In genomic region chr17:24692385-24692784, GRCm38 (mm10) we compare ENCODE assay signal across 20 mouse cellular contexts. TPM values are rescaled to one million over a fixed set of nuclear protein-coding genes. Genes with fewer than 3 reads are reported as not detected.
A peak's percentile ranks its signal among the peaks of the same experiment; 100 is the strongest.
DNase-seq lines count a peak whose midpoint lies in the region; TF ChIP-seq lines count a peak whose summit lies in the region.
"Had no signal": no experiment of that assay in that cellular context is flagged by ENCODE, and none has a peak within 500 bp of the region (broad histone marks: within the 10 kb centered on the region; RNA-seq: fewer than 3 reads in every experiment).

No protein-coding gene starts in this region.

- no peak for TF ChIP-seq POLR2A in CH12.LX (IDR thresholded peaks at IDR 0.05; ENCODE audit: low read depth, low read length)
- no peak for TF ChIP-seq POLR2A in MEL (IDR thresholded peaks at IDR 0.05; ENCODE audit: control insufficient read depth in 1 of 2, insufficient read depth in 1 of 2, low read depth in 1 of 2, low read length in 2 of 2, poor library complexity in 1 of 2)
- TF ChIP-seq POLR2A in embryonic fibroblast, embryonic 13.5 days (IDR thresholded peaks at IDR 0.05; ENCODE audit: low read depth, low read length), result 0 out of 2 replicates have a peak, but pooled peaks have one; percentile 11
- no peak for TF ChIP-seq POLR2A in heart, adult 2 months (IDR thresholded peaks at IDR 0.05; ENCODE audit: insufficient read depth, low read depth, low read length)

- H3K9ac ChIP-seq in CH12.LX (ENCODE audit: insufficient read depth, low read depth), result no peak overlapping the region
- no peak overlapping the region for H3K9ac ChIP-seq in MEL (ENCODE audit: control insufficient read depth, low read depth, low read length, poor library complexity, severe bottlenecking)
- H3K9ac ChIP-seq in heart, adult 2 months (ENCODE audit: low read depth, low read length), result no peak overlapping the region
- H3K9ac ChIP-seq: hindbrain, embryonic 14.5 days had no signal

- H3K27me3 ChIP-seq in CH12.LX (replicated peaks) (peaks cover 27% of the 10 kb centered on the region), MEL (ENCODE audit: control insufficient read depth in 1 of 2, insufficient read depth in 2 of 2, low read length in 2 of 2) (no peaks in the 10 kb centered on the region)
- peaks cover 4% of the 10 kb centered on the region for H3K27me3 ChIP-seq in heart, adult 2 months (ENCODE audit: control insufficient read depth, insufficient read depth, low read length)

- TF ChIP-seq RAD21 in CH12.LX (IDR thresholded peaks at IDR 0.05; ENCODE audit: low read depth, low read length) (no peak), MEL (IDR thresholded peaks at IDR 0.05; ENCODE audit: low read depth, low read length) (no peak)

- TF ChIP-seq EP300 in CH12.LX (IDR thresholded peaks at IDR 0.05; ENCODE audit: low read length), result no peak
- TF ChIP-seq EP300 in MEL (IDR thresholded peaks at IDR 0.05; ENCODE audit: low read depth in 1 of 2, low read length in 2 of 2), result no peak
- TF ChIP-seq EP300 in heart, adult 2 months (IDR thresholded peaks at IDR 0.05; ENCODE audit: insufficient read depth, low read depth, low read length), result no peak

- H3K4me1 ChIP-seq in CH12.LX (ENCODE audit: control insufficient read depth in 1 of 2, insufficient read depth in 2 of 2), result peaks cover 11 to 38% of the 10 kb centered on the region in 2 experiments
- H3K4me1 ChIP-seq in MEL (ENCODE audit: control insufficient read depth in 1 of 2, insufficient read depth in 2 of 2, low read length in 2 of 2), result peaks cover 2 to 13% of the 10 kb centered on the region in 2 experiments; a peak in 2 of 4 replicates
- no peaks in the 10 kb centered on the region for H3K4me1 ChIP-seq in embryonic fibroblast, embryonic 13.5 days (ENCODE audit: control insufficient read depth, insufficient read depth, low read length)
- no peaks in the 10 kb centered on the region; the same call in 1 of the 2 replicates for H3K4me1 ChIP-seq in heart, adult 2 months (ENCODE audit: control insufficient read depth, insufficient read depth, low read length)

- TF ChIP-seq CTCF in CH12.LX (conservative IDR thresholded peaks at IDR 0.05 in 1 of 2, IDR thresholded peaks at IDR 0.05 in 1 of 2; ENCODE audit: low read depth in 2 of 2, low read length in 2 of 2) (no peak), MEL (IDR thresholded peaks at IDR 0.05 in 2 of 3, conservative IDR thresholded peaks at IDR 0.05 in 1 of 3; ENCODE audit: control insufficient read depth in 1 of 3, insufficient read depth in 1 of 3, low read depth in 2 of 3, low read length in 3 of 3, poor library complexity in 1 of 3, severe bottlenecking in 1 of 3) (no peak)
- no peak for TF ChIP-seq CTCF in embryonic fibroblast, embryonic 13.5 days (IDR thresholded peaks at IDR 0.05; ENCODE audit: borderline replicate concordance, insufficient read depth, low read length)
- no peak for TF ChIP-seq CTCF in left cerebral cortex, adult 2 months (IDR thresholded peaks at IDR 0.05)
- TF ChIP-seq CTCF in heart, adult 2 months (IDR thresholded peaks at IDR 0.05), result no peak

- 64% methylated on average over 5 of the region's 5 CpGs for WGBS in heart, adult 2 months

- peak; percentile 87 for DNase-seq in heart, adult 11 months
- no peak for DNase-seq in heart, postnatal 4 days
- DNase-seq in CH12.LX (ENCODE audit: extremely low read depth), result peak; percentile 38
- peak; percentile 54 for DNase-seq in MEL (ENCODE audit: low read depth, low spot score)
- DNase-seq in left cerebral cortex, adult 2 months (ENCODE audit: extremely low spot score in 1 of 2, low spot score in 2 of 2), result no peak
- DNase-seq in heart, adult 2 months, result no peak
- DNase-seq: adrenal gland, adult 2 months; cerebellum, adult 11-12 months; cerebellum, adult 9-10 months; cerebellum, postnatal 25 days; gastrocnemius, postnatal 14 days; heart, postnatal 14 days; kidney, adult 2 months had no signal

- H3K4me2 ChIP-seq in CH12.LX (ENCODE audit: insufficient read depth, low read depth, poor library complexity, severe bottlenecking), result no peak overlapping the region
- H3K4me2 ChIP-seq: hindbrain, embryonic 14.5 days had no signal

- H3K9me3 ChIP-seq in CH12.LX (replicated peaks; ENCODE audit: low read length), result no peaks in the 10 kb centered on the region
- no peaks in the 10 kb centered on the region for H3K9me3 ChIP-seq in MEL (replicated peaks; ENCODE audit: insufficient read depth, low read length)
- H3K9me3 ChIP-seq: forebrain, embryonic 10.5 days; G1E; heart, embryonic 10.5 days; hindbrain, embryonic 10.5 days had no signal

- dilution Hi-C loops in CH12.LX (cut with MboI; ENCODE audit: extremely low pct_ligation_motif_present, extremely low pct_unique_long_range_greater_than_20kb, low sequenced_read_pairs), result no loop called here

- in situ Hi-C loops in CH12.LX (cut with MboI; ENCODE audit: low pct_ligation_motif_present, low pct_unique_long_range_greater_than_20kb, low sequenced_read_pairs), result no loop called here

- intact Hi-C loops in left cerebral cortex, adult 2 months (cut with DNase I), result no loop called here
- intact Hi-C loops in heart, adult 2 months (cut with DNase I), result no loop called here

- H3K4me3 ChIP-seq in CH12.LX (replicated peaks in 1 of 3; ENCODE audit: low read depth in 2 of 3, low read length in 2 of 3, poor library complexity in 1 of 3), result no peak overlapping the region
- H3K4me3 ChIP-seq in MEL (ENCODE audit: control insufficient read depth in 1 of 2, insufficient read depth in 1 of 2, low read depth in 2 of 2, low read length in 2 of 2), result no peak overlapping the region
- H3K4me3 ChIP-seq in embryonic fibroblast, embryonic 13.5 days (ENCODE audit: insufficient read depth, low read length), result no peak overlapping the region
- H3K4me3 ChIP-seq in left cerebral cortex, adult 2 months, result no peak overlapping the region
- H3K4me3 ChIP-seq in heart, adult 2 months, result no peak overlapping the region
- H3K4me3 ChIP-seq: erythroblast, embryonic 14.5 days; forebrain, embryonic 10.5 days; heart, embryonic 10.5 days; hindbrain, embryonic 10.5 days had no signal

- no peaks in the 10 kb centered on the region for H3K79me2 ChIP-seq in CH12.LX (replicated peaks; ENCODE audit: control insufficient read depth, extremely low read depth, insufficient read depth, poor library complexity, severe bottlenecking)
- H3K79me2 ChIP-seq in MEL (ENCODE audit: control insufficient read depth, insufficient read depth, low read length, poor library complexity), result peaks cover 8% of the 10 kb centered on the region
- no peaks in the 10 kb centered on the region for H3K79me2 ChIP-seq in heart, adult 2 months (replicated peaks; ENCODE audit: control insufficient read depth, insufficient read depth, low read length)

- peaks cover 8 to 19% of the 10 kb centered on the region in 2 experiments for H3K36me3 ChIP-seq in CH12.LX (replicated peaks in 1 of 2; ENCODE audit: control insufficient read depth in 1 of 2, insufficient read depth in 1 of 2, low read length in 1 of 2)
- H3K36me3 ChIP-seq in MEL (ENCODE audit: control insufficient read depth in 1 of 2, insufficient read depth in 2 of 2, low read length in 2 of 2), result peaks cover 0 to 2% of the 10 kb centered on the region in 2 experiments; a peak in 1 of 4 replicates
- no peaks in the 10 kb centered on the region for H3K36me3 ChIP-seq in heart, adult 2 months (ENCODE audit: control insufficient read depth, insufficient read depth, low read length)

- H3K27ac ChIP-seq in CH12.LX (ENCODE audit: insufficient read depth, low read depth), result no peak overlapping the region
- H3K27ac ChIP-seq in MEL (ENCODE audit: control insufficient read depth, low read depth, low read length), result no peak overlapping the region
- no peak overlapping the region for H3K27ac ChIP-seq in embryonic fibroblast, embryonic 13.5 days (ENCODE audit: insufficient read depth, low read length)
- H3K27ac ChIP-seq in left cerebral cortex, adult 2 months, result no peak overlapping the region
- H3K27ac ChIP-seq in heart, adult 2 months, result no peak overlapping the region
- H3K27ac ChIP-seq: forebrain, embryonic 10.5 days; heart, embryonic 10.5 days; hindbrain, embryonic 10.5 days; hindbrain, embryonic 14.5 days had no signal

RNA-seq across cellular contexts. Expression of gene Syngr3, which starts 2.6 kb away (rescaled TPM):
- under 1 TPM; 0.14 to 0.27 TPM for total RNA-seq in heart, postnatal 4 days (2021)
- total RNA-seq in CH12.LX (2012; rRNA removed) (2.2 and 3.9 TPM in 2 replicates), CH12.LX (2014; rRNA removed) (0.23 and 0.32 TPM in 2 replicates), MEL (2012; rRNA removed) (0.15 TPM in 1 of 2 replicates, not detected in the other)
- polyA plus RNA-seq in CH12.LX (2012; ENCODE audit: insufficient read length, low read depth) (0.33 and 0.35 TPM in 2 replicates), MEL (2012; ENCODE audit: insufficient read depth in 1 of 2, insufficient read length in 2 of 2, low read depth in 1 of 2, low replicate concordance in 2 of 2, missing spikeins in 1 of 2) (under 1 TPM in 1 of 2 experiments, not detected in 1; 0.68 TPM)
- 0.99 and 1.1 TPM in 2 replicates for polyA plus RNA-seq in embryonic fibroblast, embryonic 13.5 days (2011; ENCODE audit: insufficient read length, low read depth, missing spikeins)
- total RNA-seq in left cerebral cortex, adult 2 months (2021), result 100 to 1,000 TPM; 177 to 188 TPM
- total RNA-seq in heart, adult 2 months (2021), result under 1 TPM; 0.16 to 0.30 TPM
- 0.43 and 1.00 TPM in 2 replicates for polyA plus RNA-seq in heart, adult 2 months (2012; rRNA removed)
- total RNA-seq: G1E; gastrocnemius, postnatal 14 days had no signal
- polyA plus RNA-seq: erythroblast, embryonic 14.5 days had no signal

RNA-seq across cellular contexts. Expression of gene Gfer, which starts 3.6 kb away (rescaled TPM):
- total RNA-seq in heart, postnatal 4 days (2021), result 10 to 100 TPM; 23.3 to 25.6 TPM
- total RNA-seq in CH12.LX (2012; rRNA removed) (102 and 105 TPM in 2 replicates), CH12.LX (2014; rRNA removed) (67.6 and 69.1 TPM in 2 replicates), MEL (2012; rRNA removed) (78.6 and 86.8 TPM in 2 replicates)
- polyA plus RNA-seq in CH12.LX (2012; ENCODE audit: insufficient read length, low read depth) (94.8 and 100.0 TPM in 2 replicates), MEL (2012; ENCODE audit: insufficient read depth in 1 of 2, insufficient read length in 2 of 2, low read depth in 1 of 2, low replicate concordance in 2 of 2, missing spikeins in 1 of 2) (10 to 100 TPM in 1 of 2 experiments, not detected in 1; 83.0 TPM)
- polyA plus RNA-seq in embryonic fibroblast, embryonic 13.5 days (2011; ENCODE audit: insufficient read length, low read depth, missing spikeins), result 26.8 and 34.7 TPM in 2 replicates
- total RNA-seq in left cerebral cortex, adult 2 months (2021), result 10 to 100 TPM; 20.0 to 23.2 TPM
- 10 to 100 TPM; 20.3 to 21.5 TPM for total RNA-seq in heart, adult 2 months (2021)
- polyA plus RNA-seq in heart, adult 2 months (2012; rRNA removed), result 14.0 and 14.6 TPM in 2 replicates

RNA-seq across cellular contexts. Expression of gene Noxo1, which starts 3.6 kb away (rescaled TPM):
- 1 to 10 TPM; 1.9 to 2.1 TPM for total RNA-seq in heart, postnatal 4 days (2021)
- 0.80 and 0.89 TPM in 2 replicates for total RNA-seq in CH12.LX (2012; rRNA removed)
- total RNA-seq in CH12.LX (2014; rRNA removed), result 0.47 and 0.54 TPM in 2 replicates
- polyA plus RNA-seq in CH12.LX (2012; ENCODE audit: insufficient read length, low read depth), result 0.95 and 2.5 TPM in 2 replicates
- 0.39 and 0.62 TPM in 2 replicates for total RNA-seq in MEL (2012; rRNA removed)
- polyA plus RNA-seq in MEL (2012; ENCODE audit: insufficient read depth in 1 of 2, insufficient read length in 2 of 2, low read depth in 1 of 2, low replicate concordance in 2 of 2, missing spikeins in 1 of 2), result 1 to 10 TPM in 1 of 2 experiments, not detected in 1; 2.4 TPM
- 1.2 and 2.4 TPM in 2 replicates for polyA plus RNA-seq in embryonic fibroblast, embryonic 13.5 days (2011; ENCODE audit: insufficient read length, low read depth, missing spikeins)
- total RNA-seq in left cerebral cortex, adult 2 months (2021), result 1 to 10 TPM; 3.2 to 3.9 TPM
- 1 to 10 TPM in 1 of 2 experiments, under 1 TPM in 1; 0.65 to 1.0 TPM for total RNA-seq in heart, adult 2 months (2021)
- polyA plus RNA-seq in heart, adult 2 months (2012; rRNA removed), result 2.4 and 4.5 TPM in 2 replicates

RNA-seq across cellular contexts. Expression of gene Tbl3, which starts 15.1 kb away (rescaled TPM):
- 10 to 100 TPM; 25.2 to 29.2 TPM for total RNA-seq in heart, postnatal 4 days (2021)
- total RNA-seq in CH12.LX (2012; rRNA removed) (98.0 and 122 TPM in 2 replicates), CH12.LX (2014; rRNA removed) (99.7 and 105 TPM in 2 replicates), MEL (2012; rRNA removed) (102 and 103 TPM in 2 replicates)
- polyA plus RNA-seq in CH12.LX (2012; ENCODE audit: insufficient read length, low read depth) (101 and 104 TPM in 2 replicates), MEL (2012; ENCODE audit: insufficient read depth in 1 of 2, insufficient read length in 2 of 2, low read depth in 1 of 2, low replicate concordance in 2 of 2, missing spikeins in 1 of 2) (100 to 1,000 TPM in 1 of 2 experiments, not detected in 1; 111 TPM)
- 24.8 and 27.5 TPM in 2 replicates for polyA plus RNA-seq in embryonic fibroblast, embryonic 13.5 days (2011; ENCODE audit: insufficient read length, low read depth, missing spikeins)
- 10 to 100 TPM; 24.7 to 26.4 TPM for total RNA-seq in left cerebral cortex, adult 2 months (2021)
- total RNA-seq in heart, adult 2 months (2021), result 10 to 100 TPM; 17.4 to 19.4 TPM
- 34.2 and 39.2 TPM in 2 replicates for polyA plus RNA-seq in heart, adult 2 months (2012; rRNA removed)

RNA-seq across cellular contexts. Expression of gene Zfp598, which starts 22.9 kb away (rescaled TPM):
- 10 to 100 TPM; 26.0 to 26.6 TPM for total RNA-seq in heart, postnatal 4 days (2021)
- total RNA-seq in CH12.LX (2012; rRNA removed) (27.9 and 31.8 TPM in 2 replicates), CH12.LX (2014; rRNA removed) (22.1 and 23.4 TPM in 2 replicates), MEL (2012; rRNA removed) (21.9 and 22.2 TPM in 2 replicates)
- polyA plus RNA-seq in CH12.LX (2012; ENCODE audit: insufficient read length, low read depth) (43.5 and 54.0 TPM in 2 replicates), MEL (2012; ENCODE audit: insufficient read depth in 1 of 2, insufficient read length in 2 of 2, low read depth in 1 of 2, low replicate concordance in 2 of 2, missing spikeins in 1 of 2) (10 to 100 TPM; 59.0 to 80.4 TPM)
- 21.6 and 22.2 TPM in 2 replicates for polyA plus RNA-seq in embryonic fibroblast, embryonic 13.5 days (2011; ENCODE audit: insufficient read length, low read depth, missing spikeins)
- total RNA-seq in left cerebral cortex, adult 2 months (2021), result 10 to 100 TPM; 41.6 to 49.0 TPM
- total RNA-seq in heart, adult 2 months (2021), result 10 to 100 TPM; 17.4 to 17.5 TPM
- 28.1 and 29.9 TPM in 2 replicates for polyA plus RNA-seq in heart, adult 2 months (2012; rRNA removed)

Comparison
In these comparisons a context has a peak if more than half of its experiments do, and no peak if none do; other contexts are left out.
1. DNase-seq: peak in heart, adult 11 months (single experiment), CH12.LX (single experiment) and MEL (single experiment); none in heart, postnatal 4 days (single experiment), left cerebral cortex, adult 2 months (0 of 2) and heart, adult 2 months (0 of 2).
2. RNA of gene Syngr3, which starts 2.6 kb away (total RNA-seq): 177 to 188 TPM in left cerebral cortex, adult 2 months; 0.23 to 3.9 TPM in CH12.LX, 0.16 to 0.30 TPM in heart, adult 2 months, 0.14 to 0.27 TPM in heart, postnatal 4 days and 0.15 TPM in MEL; every median in the first group is over 10 times any median in the second.